Mouse (Mus musculus) heart, postnatal 0 days (tissue): Measurements from ENCODE around the gene Fndc3a.

Experiments
- CTCF ChIP-seq: IDR thresholded peaks from 2 replicates; pipeline ENCODE4 v1.5.1; 2016; ENCODE audit warnings: antibody characterized with exemption, control low read depth, low read depth
- EP300 ChIP-seq: IDR thresholded peaks from 2 replicates; pipeline ENCODE4 v1.6.1; 2016; ENCODE audit warnings: antibody characterized with exemption, low read depth

GRCm38 (mm10) chr14:72748331-72748730 lies 38.5 kb upstream of the Fndc3a start:
- TF ChIP-seq CTCF (no peak), EP300 (no peak)
